Mouse (Mus musculus) olfactory bulb, adult 2 months (tissue): Measurements from ENCODE around the gene Tesk1.

ENCODE experiments used
- CTCF ChIP-seq: fragments of 200-500 bp; IDR thresholded peaks from 2 replicates; pipeline ENCODE4 v1.5.1; 2012; ENCODE audit warnings: low read depth, mild to moderate bottlenecking, low read length, moderate library complexity; ENCODE audit not compliant: insufficient read depth
- POLR2A ChIP-seq: fragments of 200-500 bp; IDR thresholded peaks from 2 replicates; pipeline ENCODE4 v1.6.1; 2012; ENCODE audit warnings: mild to moderate bottlenecking, low read depth, low read length, moderate library complexity; ENCODE audit not compliant: insufficient read depth

- TF ChIP-seq POLR2A (no peak), CTCF (no peak)
Measured at GRCm38 (mm10) chr4:43493846-43494240, 52.1 kb downstream of the Tesk1 start.
